Mouse (Mus musculus) brain, embryonic 14.5 days (tissue): Measurements from ENCODE around the gene Abcc9.

Experiments used
- CTCF ChIP-seq: fragments of 200-500 bp; IDR thresholded peaks from 2 replicates; pipeline ENCODE4 v1.5.1; 2012; ENCODE audit warnings: inconsistent platforms, mild to moderate bottlenecking, moderate library complexity, borderline replicate concordance; ENCODE audit not compliant: insufficient read depth, insufficient read length; ENCODE audit errors: extremely low read depth
- POLR2A ChIP-seq: fragments of 200-500 bp; IDR thresholded peaks from 2 replicates; pipeline ENCODE4 v1.6.1; 2012; ENCODE audit warnings: mild to moderate bottlenecking, inconsistent platforms, borderline replicate concordance; ENCODE audit not compliant: poor library complexity, insufficient read depth, insufficient read length, severe bottlenecking; ENCODE audit errors: extremely low read depth

DNA sequence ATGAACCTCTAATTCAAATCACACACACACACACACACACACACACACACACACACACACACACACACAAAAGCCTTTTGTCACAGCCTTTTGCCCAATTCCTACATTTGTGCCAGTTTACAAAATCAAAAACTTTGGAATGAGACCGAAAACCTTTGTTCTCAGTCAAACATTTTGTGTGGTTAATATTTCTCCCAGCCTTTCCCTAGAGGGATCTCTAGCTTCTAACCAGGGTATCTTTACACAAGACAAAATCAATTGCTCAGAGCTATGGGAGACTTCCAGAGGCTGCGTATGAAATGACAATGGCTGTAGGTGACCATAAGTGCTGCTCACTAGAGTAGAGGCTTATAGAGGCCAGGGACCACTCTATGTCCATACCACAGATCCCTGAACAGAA lies 36.1 kb upstream of the Abcc9 start:
- TF ChIP-seq CTCF = no peak
- TF ChIP-seq POLR2A = no peak
